Mouse (Mus musculus) T-cell, adult 2 months (primary cell): Measurements from ENCODE around the gene Taf11.

Source experiments
- DNase-seq: peaks from one replicate; pipeline ENCODE4 v3.0.0; 2022; ENCODE audit warnings: low spot score

Gene Taf11

GRCm38 (mm10) chr17:27920676-27921075 is 11.0 kb upstream of the Taf11 start:
- DNase-seq: no peak

GRCm38 (mm10) chr17:27916366-27916765 is 6.7 kb upstream of the Taf11 start:
- DNase-seq: no peak

GRCm38 (mm10) chr17:27914742-27915141 is 5.1 kb upstream of the Taf11 start:
- DNase-seq: no peak

- DNase-seq: no peak
Measured at GRCm38 (mm10) chr17:27911371-27911770, 1.7 kb upstream of the Taf11 start.

GRCm38 (mm10) chr17:27908888-27909621 is 589 bp downstream of the Taf11 start, which contains the start of gene Anks1:
Gene Anks1, plus strand, starts transcription at chr17:27909306.
- DNase-seq: peak; percentile 86

- peak; percentile 69 for DNase-seq
Measured at GRCm38 (mm10) chr17:27908206-27908887, 1.3 kb downstream of the Taf11 start.

GRCm38 (mm10) chr17:27907512-27908205 is 2.0 kb downstream of the Taf11 start:
- peak; percentile 85 for DNase-seq

- no peak for DNase-seq
Measured at GRCm38 (mm10) chr17:27886499-27887210, 23.0 kb downstream of the Taf11 start.

- DNase-seq: no peak
Measured at GRCm38 (mm10) chr17:27883994-27884393, 25.6 kb downstream of the Taf11 start.

GRCm38 (mm10) chr17:27883129-27883528 is 26.5 kb downstream of the Taf11 start:
- no peak for DNase-seq

GRCm38 (mm10) chr17:27881518-27881917 is 28.1 kb downstream of the Taf11 start:
- no peak for DNase-seq

GRCm38 (mm10) chr17:27874510-27874909 is 35.1 kb downstream of the Taf11 start:
- no peak for DNase-seq

- DNase-seq: no peak
Measured at GRCm38 (mm10) chr17:27873583-27873982, 36.1 kb downstream of the Taf11 start.

GRCm38 (mm10) chr17:27871851-27872250 is 37.8 kb downstream of the Taf11 start:
- DNase-seq: no peak

- no peak for DNase-seq
Measured at GRCm38 (mm10) chr17:27866737-27867136, 42.9 kb downstream of the Taf11 start.

- no peak for DNase-seq
Measured at GRCm38 (mm10) chr17:27865461-27865860, 44.2 kb downstream of the Taf11 start.

GRCm38 (mm10) chr17:27859131-27859530 is 50.5 kb downstream of the Taf11 start:
- DNase-seq: no peak

- no peak for DNase-seq
Measured at GRCm38 (mm10) chr17:27857649-27858475, 51.8 kb downstream of the Taf11 start.

- peak; percentile 21 for DNase-seq
Measured at GRCm38 (mm10) chr17:27856798-27857648, 52.6 kb downstream of the Taf11 start.

- peak; percentile 71 for DNase-seq
Measured at GRCm38 (mm10) chr17:27856265-27856797, 53.3 kb downstream of the Taf11 start, which contains the start of gene Uhrf1bp1. Gene Uhrf1bp1, plus strand, starts transcription at chr17:27856441.
